Mouse (Mus musculus) cerebellum, adult 2 months (tissue): ENCODE measurements around the gene Stab1. TPM values are rescaled to one million over a fixed set of nuclear protein-coding genes. Genes with fewer than 3 reads are reported as not detected.

Source experiments
- DNase-seq, 2 experiments: peaks; one replicate each; pipeline ENCODE4 v3.0.0; 2021
- H3K27ac ChIP-seq: fragments of 200-500 bp; 2 replicates; pipeline ENCODE4 v1.5.1; 2012; ENCODE audit warnings: low read length, control low read depth, inconsistent platforms; ENCODE audit not compliant: insufficient read depth
- H3K27me3 ChIP-seq: fragments of 200-500 bp; 2 replicates; pipeline ENCODE4 v1.6.1; 2012; ENCODE audit warnings: inconsistent platforms, mild to moderate bottlenecking, low read length, moderate library complexity; ENCODE audit not compliant: control insufficient read depth, insufficient read depth
- H3K4me1 ChIP-seq: fragments of 200-500 bp; 2 replicates; pipeline ENCODE4 v1.6.1; 2011; ENCODE audit warnings: low read length; ENCODE audit not compliant: control insufficient read depth, insufficient read depth
- H3K4me3 ChIP-seq: fragments of 200-500 bp; replicated peaks from 2 replicates; pipeline ENCODE3; 2011; ENCODE audit warnings: mild to moderate bottlenecking, low read depth, low read length, control low read depth; ENCODE audit not compliant: insufficient read depth
- CTCF ChIP-seq: fragments of 200-500 bp; IDR thresholded peaks from 2 replicates; pipeline ENCODE4 v1.5.1; 2011; ENCODE audit warnings: low read depth, mild to moderate bottlenecking, control low read depth, low read length, moderate library complexity, borderline replicate concordance; ENCODE audit not compliant: insufficient read depth
- POLR2A ChIP-seq: fragments of 200-500 bp; IDR thresholded peaks from 2 replicates; pipeline ENCODE4 v1.6.1; 2011; ENCODE audit warnings: low read length, control low read depth, borderline replicate concordance; ENCODE audit not compliant: insufficient read depth
- WGBS: fragments of 180-500 bp; shearing (Covaris S2); methylation state at CpG from one replicate; pipeline ENCODE4 v1.1.7; 2018; 5-methylcytosine and 5-hydroxymethylcytosine counted together
- polyA plus RNA-seq: library from polyadenylated mRNA; depleted of rRNA; stranded (reverse); fragments of >200 nt; gene quantifications from 2 replicates; pipeline ENCODE4 v1.2.3, GENCODE M21; 2012

Gene Stab1
- polyA plus RNA-seq, 1 experiment = 8.6 TPM

DNA sequence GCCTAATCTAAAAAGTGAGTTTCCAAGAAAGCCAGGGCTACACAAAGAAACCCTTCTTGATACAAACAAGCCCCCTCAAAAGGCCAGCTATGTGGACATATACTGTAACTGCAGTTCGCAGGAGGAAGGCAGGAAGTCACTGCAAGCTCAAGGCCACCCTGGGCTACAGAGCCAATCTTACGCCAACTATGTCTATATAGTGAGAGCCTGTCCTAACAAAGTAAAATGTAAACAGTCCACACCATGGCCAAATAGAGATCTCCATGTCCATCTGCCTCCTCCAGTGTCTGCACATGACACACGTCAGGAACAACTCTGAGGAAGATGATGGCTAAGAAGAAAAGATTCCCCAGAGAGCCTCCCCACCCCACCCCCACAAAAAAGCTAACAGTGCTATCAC is 31.6 kb upstream of the Stab1 start:
- no peaks in the 10 kb centered on the region for H3K27me3 ChIP-seq
- peaks cover 17% of the 10 kb centered on the region for H3K4me1 ChIP-seq
- TF ChIP-seq CTCF (no peak), POLR2A (no peak)
- no peak overlapping the region for H3K4me3 ChIP-seq
- no peak for DNase-seq
- 83% methylated on average over 3 of the region's 3 CpGs for WGBS
- H3K27ac ChIP-seq = no peak overlapping the region

DNA sequence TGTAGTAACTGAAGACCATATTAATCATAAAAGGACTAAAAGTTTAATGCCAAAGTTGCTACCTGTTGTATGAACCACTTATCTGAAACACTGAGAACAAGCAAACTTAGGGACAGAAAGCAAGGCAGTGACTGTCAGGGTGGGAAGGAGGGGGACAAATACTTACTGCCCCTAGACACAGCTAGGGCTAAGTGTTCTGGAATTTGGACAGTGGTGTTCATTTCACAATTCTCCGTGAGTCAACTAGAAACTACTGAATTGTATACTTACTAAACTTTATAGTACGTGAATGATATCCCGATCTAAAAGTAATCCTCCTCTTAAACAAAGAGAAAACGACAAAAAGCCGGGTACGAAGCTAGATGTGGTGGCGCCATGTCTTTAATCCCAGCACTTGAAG is 31.2 kb upstream of the Stab1 start:
- no peak overlapping the region for H3K4me3 ChIP-seq
- no peak for DNase-seq
- peaks cover 21% of the 10 kb centered on the region for H3K4me1 ChIP-seq
- no peak for TF ChIP-seq POLR2A
- no peak for TF ChIP-seq CTCF
- no peak overlapping the region for H3K27ac ChIP-seq
- H3K27me3 ChIP-seq = no peaks in the 10 kb centered on the region
- 96% methylated on average over 7 of the region's 7 CpGs for WGBS

DNA sequence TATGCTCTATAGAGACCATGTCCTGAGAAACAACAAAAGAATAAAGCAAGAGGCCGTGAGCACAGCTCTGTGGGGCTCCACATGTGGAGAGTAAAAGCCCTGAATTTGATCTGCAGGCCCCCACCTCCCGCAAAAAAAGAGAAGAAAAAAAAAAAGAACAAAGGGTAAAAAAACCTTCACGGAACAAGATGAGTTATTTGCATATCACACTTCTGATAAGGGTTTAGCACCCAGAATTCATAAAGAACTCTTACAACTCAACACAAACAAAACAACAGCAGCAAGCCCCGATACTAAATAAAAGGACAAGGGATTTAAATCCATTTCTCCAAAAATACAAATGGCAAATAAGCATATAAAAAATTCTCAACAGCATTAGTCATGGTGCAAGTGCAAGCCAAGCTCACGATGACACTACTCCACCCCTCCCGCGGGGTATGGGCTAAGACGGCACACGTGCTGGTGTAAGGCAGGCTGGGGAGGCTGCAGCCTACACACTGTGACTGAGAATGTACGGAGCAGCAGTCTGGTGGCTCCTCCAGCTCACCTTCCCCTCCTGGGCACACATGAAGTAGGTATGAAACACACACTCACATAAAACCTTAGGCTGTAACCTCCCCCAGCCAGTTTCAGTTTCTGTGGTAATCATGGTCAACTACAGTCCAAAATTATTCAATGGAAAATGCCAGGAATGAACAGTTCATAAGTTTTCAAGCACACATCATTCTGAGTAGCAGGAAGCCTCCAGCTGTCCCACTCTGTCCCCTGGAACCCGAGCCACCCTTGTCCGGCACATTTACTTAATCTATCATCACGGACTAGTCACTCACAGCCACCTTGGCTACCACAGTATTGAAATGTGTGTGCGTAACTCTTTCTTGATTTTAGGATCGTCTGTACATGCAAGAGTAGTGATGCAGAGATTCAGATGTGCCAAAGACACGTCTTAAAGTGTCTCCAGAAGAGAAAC is 29.4 kb upstream of the Stab1 start:
- Histone ChIP-seq H3K4me3 (no peak overlapping the region), H3K27ac (no peak overlapping the region), H3K4me1 (peaks cover 32% of the 10 kb centered on the region), H3K27me3 (no peaks in the 10 kb centered on the region)
- peak in 1 of 2 experiments; percentile 60 for DNase-seq
- TF ChIP-seq CTCF = no peak
- 26% methylated on average over 16 of the region's 16 CpGs for WGBS

DNA sequence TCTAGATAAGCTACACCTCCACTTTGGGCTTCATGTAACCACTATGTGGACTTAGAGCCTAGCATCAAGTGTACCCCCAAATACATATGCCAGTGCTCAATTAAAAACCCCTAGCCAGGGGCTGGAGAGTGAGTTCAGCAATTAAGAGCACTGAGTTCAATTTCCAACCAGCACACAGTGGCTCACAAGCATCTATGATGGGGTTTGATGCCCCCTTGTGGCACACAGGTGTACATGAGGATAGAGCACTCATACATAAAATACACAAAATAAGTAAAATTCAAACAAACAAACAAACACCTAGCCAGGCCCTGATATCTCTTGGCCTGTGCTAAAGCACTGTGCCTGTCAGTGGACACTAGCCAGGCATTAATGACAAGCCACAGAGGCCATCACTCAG is 27.5 kb upstream of the Stab1 start:
- Histone ChIP-seq H3K4me1 (peaks cover 45% of the 10 kb centered on the region), H3K27ac (no peak overlapping the region), H3K4me3 (no peak overlapping the region), H3K27me3 (no peaks in the 10 kb centered on the region)
- DNase-seq = peak; percentile 55 to 59
- TF ChIP-seq POLR2A (no peak), CTCF (peak; percentile 72)

DNA sequence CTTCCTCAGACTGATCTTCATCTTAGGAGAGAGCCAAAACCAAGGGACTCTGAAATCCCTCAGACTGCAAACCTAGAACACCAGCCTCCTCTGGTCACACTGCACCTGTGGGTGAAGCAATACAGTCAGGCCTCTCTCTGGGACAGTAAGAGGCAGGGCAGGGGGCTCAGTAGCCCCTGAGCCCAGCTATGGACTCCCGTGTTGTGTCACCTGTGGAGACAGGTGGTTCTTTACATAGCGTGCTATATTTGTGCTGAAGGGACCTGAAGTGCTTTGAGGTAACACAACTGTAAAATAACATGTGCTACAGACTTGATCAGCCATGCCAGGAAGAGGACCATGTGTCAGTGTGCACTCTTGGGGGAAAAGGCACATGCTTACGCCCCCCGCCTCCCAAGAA is 27.1 kb upstream of the Stab1 start:
- Histone ChIP-seq H3K4me3 (no peak overlapping the region), H3K27ac (0 out of 2 replicates have a peak overlapping the region, but pooled peaks have one; percentile 74), H3K4me1 (peaks cover 45% of the 10 kb centered on the region), H3K27me3 (no peaks in the 10 kb centered on the region)
- DNase-seq = no peak
- WGBS = 83% methylated on average over 4 of the region's 4 CpGs
- TF ChIP-seq CTCF (no peak), POLR2A (no peak)

DNA sequence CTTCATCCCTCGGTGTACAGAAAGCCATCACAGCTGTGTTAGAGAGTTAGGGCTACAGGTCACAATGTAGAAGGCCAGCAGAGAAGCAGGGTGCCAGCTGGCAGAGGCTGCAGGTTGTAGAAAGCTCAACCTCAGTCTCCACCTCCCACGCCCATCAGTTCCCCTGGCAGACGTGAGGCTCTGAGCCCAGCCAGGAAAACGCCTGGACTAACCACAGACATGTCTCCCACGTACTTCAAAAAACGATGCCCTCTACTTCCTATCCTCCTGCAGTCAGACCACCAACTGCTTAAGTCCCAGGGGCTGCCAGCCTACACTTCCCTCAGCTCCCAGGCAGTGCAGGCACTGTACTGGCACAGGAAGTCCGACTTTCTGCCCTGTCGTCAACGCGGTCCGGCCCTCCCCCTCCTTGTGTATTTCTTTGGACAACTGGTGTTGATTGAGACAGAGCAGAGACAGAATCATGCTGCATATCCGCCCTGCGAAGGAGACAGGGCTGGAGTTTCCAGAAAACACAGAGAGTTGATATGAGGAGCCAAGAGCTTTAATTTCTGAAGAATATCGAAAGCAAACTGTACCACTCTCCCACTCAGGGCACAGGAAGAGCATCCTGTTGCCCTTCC is 26.6 kb upstream of the Stab1 start:
- peak; percentile 69 to 81 for DNase-seq
- Histone ChIP-seq H3K4me3 (no peak overlapping the region), H3K27me3 (no peaks in the 10 kb centered on the region), H3K27ac (peak overlapping the region; percentile 74), H3K4me1 (peaks cover 45% of the 10 kb centered on the region)
- 10% methylated on average over 14 of the region's 14 CpGs for WGBS
- no peak for TF ChIP-seq CTCF
- no peak for TF ChIP-seq POLR2A

DNA sequence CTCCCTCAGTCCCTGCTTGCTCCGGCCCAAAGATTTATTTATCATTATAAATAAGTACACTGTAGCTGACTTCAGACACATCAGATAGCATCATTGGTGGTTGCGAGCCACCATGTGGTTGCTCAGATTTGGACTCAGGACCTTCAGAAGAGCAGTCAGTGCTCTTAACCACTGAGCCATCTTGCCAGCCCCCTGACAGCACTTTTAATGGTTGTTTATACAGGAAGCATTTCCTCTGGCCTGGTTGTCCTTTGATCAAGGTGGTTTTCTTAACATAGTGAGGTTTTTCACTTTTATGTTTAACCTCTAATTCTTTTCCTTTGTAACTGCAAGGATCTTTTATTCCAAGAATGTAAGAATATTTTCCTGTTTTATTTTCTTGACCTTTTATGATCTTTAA is 26.0 kb upstream of the Stab1 start:
- TF ChIP-seq CTCF (no peak), POLR2A (no peak)
- DNase-seq = no peak
- no peaks in the 10 kb centered on the region for H3K27me3 ChIP-seq
- WGBS = 76% methylated on average over 2 of the region's 2 CpGs
- no peak overlapping the region for H3K4me3 ChIP-seq
- no peak overlapping the region for H3K27ac ChIP-seq
- peaks cover 45% of the 10 kb centered on the region for H3K4me1 ChIP-seq

DNA sequence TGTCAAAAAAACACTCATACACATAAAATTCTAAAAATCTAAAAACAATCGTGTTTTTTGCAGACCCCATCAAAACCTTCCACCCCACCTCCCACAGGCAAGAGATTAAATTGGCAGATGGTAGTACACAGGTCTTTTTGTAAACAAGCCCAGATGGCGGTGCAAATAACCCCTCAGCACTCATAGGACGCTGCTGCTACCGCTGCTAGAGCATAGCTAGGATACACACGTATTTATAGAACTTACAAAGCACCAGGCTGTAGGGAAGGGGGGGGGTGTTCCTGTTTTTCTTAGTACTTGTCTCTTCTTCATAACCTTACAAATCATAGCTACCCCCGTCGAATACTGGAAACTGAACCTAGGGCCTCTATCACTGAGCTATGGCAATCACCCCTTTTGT is 25.4 kb upstream of the Stab1 start:
- 19% methylated on average over 7 of the region's 7 CpGs for WGBS
- DNase-seq = peak in 1 of 2 experiments; percentile 57
- H3K4me1 ChIP-seq = peaks cover 42% of the 10 kb centered on the region
- no peaks in the 10 kb centered on the region for H3K27me3 ChIP-seq
- 0 out of 2 replicates have a peak overlapping the region, but pooled peaks have one; percentile 4 for H3K27ac ChIP-seq
- TF ChIP-seq CTCF = no peak
- H3K4me3 ChIP-seq = no peak overlapping the region
